In genomic region chr8:84655336-84656190, GRCm38 (mm10) we compare ENCODE assay signal across 10 mouse cellular contexts. TPM values are rescaled to one million over a fixed set of nuclear protein-coding genes. Genes with fewer than 3 reads are reported as not detected.
A peak's percentile ranks its signal among the peaks of the same experiment; 100 is the strongest.
DNase-seq lines count a peak whose midpoint lies in the region; ATAC-seq and TF ChIP-seq lines count a peak whose summit lies in the region.
"Had no signal": no experiment of that assay in that cellular context is flagged by ENCODE, and none has a peak within 500 bp of the region (broad histone marks: within the 10 kb centered on the region; RNA-seq: fewer than 3 reads in every experiment).

No protein-coding gene starts in this region.

- TF ChIP-seq CTCF in cerebellum, adult 2 months (IDR thresholded peaks at IDR 0.05; ENCODE audit: borderline replicate concordance, insufficient read depth, low read depth, low read length), result no peak

- H3K27me3 ChIP-seq in kidney, embryonic 14.5 days (ENCODE audit: control insufficient read depth, insufficient read depth, low read length), result no peaks in the 10 kb centered on the region
- 0 out of 2 replicates have a peak, but pooled peaks cover 5% of the 10 kb centered on the region for H3K27me3 ChIP-seq in forebrain, embryonic 12.5 days
- no peaks in the 10 kb centered on the region for H3K27me3 ChIP-seq in intestine, embryonic 15.5 days (replicated peaks)
- H3K27me3 ChIP-seq in cerebellum, adult 2 months (ENCODE audit: control insufficient read depth, insufficient read depth, low read length), result no peaks in the 10 kb centered on the region
- H3K27me3 ChIP-seq: CH12.LX had no signal

- WGBS in kidney, embryonic 14.5 days, result under 1% methylated on average over 15 of the region's 15 CpGs
- under 1% methylated on average over 13 of the region's 15 CpGs for WGBS in forebrain, embryonic 12.5 days
- WGBS in intestine, embryonic 15.5 days, result 2% methylated on average over 15 of the region's 15 CpGs
- WGBS in cerebellum, adult 2 months, result 41% methylated on average over 15 of the region's 15 CpGs

- peak; percentile 72 for ATAC-seq in kidney, embryonic 14.5 days (ENCODE audit: low FRiP score, low TSS enrichment)
- ATAC-seq in forebrain, embryonic 12.5 days (ENCODE audit: low FRiP score), result peak; percentile 75
- peak; percentile 21 for ATAC-seq in intestine, embryonic 15.5 days

- no peak for DNase-seq in kidney, adult 9 months
- DNase-seq in mesoderm, embryonic 11.5 days (ENCODE audit: low read depth, low spot score), result peak; percentile 92
- no peak for DNase-seq in cerebellum, postnatal 36 days
- DNase-seq in cerebellum, adult 2 months, result no peak
- no peak for DNase-seq in cerebellum, postnatal 4 days (ENCODE audit: low spot score in 2 of 2)

- no peaks in the 10 kb centered on the region for H3K9me3 ChIP-seq in kidney, embryonic 14.5 days (ENCODE audit: control insufficient read depth, low read length)
- no peaks in the 10 kb centered on the region for H3K9me3 ChIP-seq in forebrain, embryonic 12.5 days
- no peaks in the 10 kb centered on the region for H3K9me3 ChIP-seq in intestine, embryonic 15.5 days

- peak overlapping the region; percentile 99 for H3K27ac ChIP-seq in kidney, embryonic 14.5 days (ENCODE audit: low read depth, low read length)
- peak overlapping the region; percentile 88 for H3K27ac ChIP-seq in forebrain, embryonic 12.5 days
- H3K27ac ChIP-seq in intestine, embryonic 15.5 days, result peak overlapping the region; percentile 99
- H3K27ac ChIP-seq in cerebellum, adult 2 months (ENCODE audit: insufficient read depth, low read length), result no peak overlapping the region
- H3K27ac ChIP-seq: macrophage had no signal

- no peak for TF ChIP-seq POLR2A in cerebellum, adult 2 months (IDR thresholded peaks at IDR 0.05; ENCODE audit: borderline replicate concordance, insufficient read depth, low read length)

- H3K36me3 ChIP-seq in kidney, embryonic 14.5 days (ENCODE audit: control insufficient read depth, insufficient read depth, low read length), result no peaks in the 10 kb centered on the region
- H3K36me3 ChIP-seq in forebrain, embryonic 12.5 days (replicated peaks), result no peaks in the 10 kb centered on the region
- no peaks in the 10 kb centered on the region for H3K36me3 ChIP-seq in intestine, embryonic 15.5 days

- H3K9ac ChIP-seq in kidney, embryonic 14.5 days (ENCODE audit: low read depth, low read length), result peak overlapping the region; percentile 73
- H3K9ac ChIP-seq in forebrain, embryonic 12.5 days, result peak overlapping the region; percentile 51
- peak overlapping the region; percentile 58 for H3K9ac ChIP-seq in intestine, embryonic 15.5 days

- peaks cover 43% of the 10 kb centered on the region for H3K4me1 ChIP-seq in kidney, embryonic 14.5 days (ENCODE audit: control insufficient read depth, insufficient read depth, low read length)
- peaks cover 47% of the 10 kb centered on the region for H3K4me1 ChIP-seq in forebrain, embryonic 12.5 days
- H3K4me1 ChIP-seq in intestine, embryonic 15.5 days (replicated peaks), result peaks cover 35% of the 10 kb centered on the region
- H3K4me1 ChIP-seq in cerebellum, adult 2 months (ENCODE audit: control insufficient read depth, insufficient read depth, low read length), result 0 out of 2 replicates have a peak, but pooled peaks cover 2% of the 10 kb centered on the region

- peak overlapping the region; percentile 84 for H3K4me2 ChIP-seq in kidney, embryonic 14.5 days (replicated peaks; ENCODE audit: low read depth, low read length)
- peak overlapping the region; percentile 61 for H3K4me2 ChIP-seq in forebrain, embryonic 12.5 days
- H3K4me2 ChIP-seq in intestine, embryonic 15.5 days (replicated peaks), result peak overlapping the region; percentile 88

- peak overlapping the region; percentile 48 for H3K4me3 ChIP-seq in kidney, embryonic 14.5 days (ENCODE audit: low read length)
- H3K4me3 ChIP-seq in forebrain, embryonic 12.5 days (replicated peaks), result peak overlapping the region; percentile 33
- H3K4me3 ChIP-seq in intestine, embryonic 15.5 days (replicated peaks), result peak overlapping the region; percentile 41
- H3K4me3 ChIP-seq in cerebellum, adult 2 months (replicated peaks; ENCODE audit: insufficient read depth, low read depth, low read length), result no peak overlapping the region

RNA-seq across cellular contexts. Expression of gene Ier2, which starts 7.1 kb away (rescaled TPM):
- polyA plus RNA-seq in kidney, embryonic 14.5 days (2014; fragmentation: Nextera tagmentation; extraction: Ambion mirVana), result 81.9 and 88.9 TPM in 2 replicates
- polyA plus RNA-seq in forebrain, embryonic 12.5 days (2016; fragmentation: Nextera tagmentation; extraction: Ambion mirVana), result 53.7 and 62.2 TPM in 2 replicates
- 84.2 and 85.5 TPM in 2 replicates for polyA plus RNA-seq in intestine, embryonic 15.5 days (2015; fragmentation: Nextera tagmentation; extraction: Ambion mirVana)
- 13.9 and 15.1 TPM in 2 replicates for polyA plus RNA-seq in cerebellum, adult 2 months (2012; rRNA removed)

RNA-seq across cellular contexts. Expression of gene Trmt1, which starts 30.5 kb away (rescaled TPM):
- 65.4 and 82.3 TPM in 2 replicates for polyA plus RNA-seq in kidney, embryonic 14.5 days (2014; fragmentation: Nextera tagmentation; extraction: Ambion mirVana)
- 55.4 and 59.6 TPM in 2 replicates for polyA plus RNA-seq in forebrain, embryonic 12.5 days (2016; fragmentation: Nextera tagmentation; extraction: Ambion mirVana)
- polyA plus RNA-seq in intestine, embryonic 15.5 days (2015; fragmentation: Nextera tagmentation; extraction: Ambion mirVana), result 59.9 and 68.3 TPM in 2 replicates
- 144 and 148 TPM in 2 replicates for polyA plus RNA-seq in cerebellum, adult 2 months (2012; rRNA removed)

RNA-seq across cellular contexts. Expression of gene Nacc1, which starts 32.1 kb away (rescaled TPM):
- 28.1 and 33.1 TPM in 2 replicates for polyA plus RNA-seq in kidney, embryonic 14.5 days (2014; fragmentation: Nextera tagmentation; extraction: Ambion mirVana)
- polyA plus RNA-seq in forebrain, embryonic 12.5 days (2016; fragmentation: Nextera tagmentation; extraction: Ambion mirVana), result 22.8 and 26.6 TPM in 2 replicates
- polyA plus RNA-seq in intestine, embryonic 15.5 days (2015; fragmentation: Nextera tagmentation; extraction: Ambion mirVana), result 14.8 and 17.0 TPM in 2 replicates
- polyA plus RNA-seq in cerebellum, adult 2 months (2012; rRNA removed), result 91.0 and 93.9 TPM in 2 replicates

RNA-seq across cellular contexts. Expression of gene Lyl1, which starts 45.7 kb away (rescaled TPM):
- 6.3 and 8.9 TPM in 2 replicates for polyA plus RNA-seq in kidney, embryonic 14.5 days (2014; fragmentation: Nextera tagmentation; extraction: Ambion mirVana)
- 3.1 and 3.9 TPM in 2 replicates for polyA plus RNA-seq in forebrain, embryonic 12.5 days (2016; fragmentation: Nextera tagmentation; extraction: Ambion mirVana)
- 5.1 and 5.5 TPM in 2 replicates for polyA plus RNA-seq in intestine, embryonic 15.5 days (2015; fragmentation: Nextera tagmentation; extraction: Ambion mirVana)
- polyA plus RNA-seq in cerebellum, adult 2 months (2012; rRNA removed), result 1.7 TPM in 2 replicates

Comparison
In these comparisons a context has a peak if more than half of its experiments do, and no peak if none do; other contexts are left out.
1. ATAC-seq: peak in every context shown above with its lines; median percentile 75 in forebrain, embryonic 12.5 days; 72 in kidney, embryonic 14.5 days; 21 in intestine, embryonic 15.5 days.